Mouse (Mus musculus) intestine, embryonic 14.5 days (tissue): ENCODE results near the gene Sat1. TPM values are rescaled to one million over a fixed set of nuclear protein-coding genes. Genes with fewer than 3 reads are reported as not detected.
A peak's percentile ranks its signal among the peaks of the same experiment; 100 is the strongest.

Source experiments
- ATAC-seq: fragments of 200-750 bp; cut with Nextera tagmentation; replicated peaks from 2 replicates; pipeline ENCODE4 v1.8.0; 2017; ENCODE audit warnings: low read depth, moderate number of reproducible peaks, moderate TSS enrichment, moderate library complexity; ENCODE audit not compliant: low FRiP score, low TSS enrichment
- DNase-seq: peaks from one replicate; pipeline ENCODE4 v3.0.0-alpha.2; 2018; ENCODE audit warnings: low spot score
- H3K27ac ChIP-seq: fragments of 300-500 bp; sonication (generic); 2 replicates; pipeline ENCODE4 v1.5.1; 2014; ENCODE audit warnings: low read depth, mild to moderate bottlenecking, control low read depth
- H3K27me3 ChIP-seq: fragments of 300-500 bp; sonication (generic); replicated peaks from 2 replicates; pipeline ENCODE4 v1.6.1; 2014; ENCODE audit warnings: low read length, control low read depth; ENCODE audit not compliant: control insufficient read depth, insufficient read depth
- H3K36me3 ChIP-seq: fragments of 300-500 bp; sonication (generic); 2 replicates; pipeline ENCODE4 v1.6.1; 2014; ENCODE audit warnings: low read length, control low read depth; ENCODE audit not compliant: control insufficient read depth, insufficient read depth
- H3K4me1 ChIP-seq: fragments of 300-500 bp; sonication (generic); replicated peaks from 2 replicates; pipeline ENCODE4 v1.6.1; 2014; ENCODE audit warnings: low read length, control low read depth, mixed read lengths; ENCODE audit not compliant: control insufficient read depth, insufficient read depth
- H3K4me2 ChIP-seq: fragments of 300-500 bp; sonication (generic); 2 replicates; pipeline ENCODE4 v1.6.1; 2014; ENCODE audit warnings: low read length
- H3K4me3 ChIP-seq: fragments of 300-500 bp; sonication (generic); 2 replicates; pipeline ENCODE4 v1.5.1; 2014; ENCODE audit warnings: low read depth, low read length, control low read depth, mixed read lengths
- H3K9ac ChIP-seq: fragments of 300-500 bp; sonication (generic); 2 replicates; pipeline ENCODE4 v1.6.1; 2014; ENCODE audit warnings: mild to moderate bottlenecking, low read length
- H3K9me3 ChIP-seq: fragments of 300-500 bp; sonication (generic); 2 replicates; pipeline ENCODE4 v1.6.1; 2016; ENCODE audit warnings: low read length, control low read depth; ENCODE audit not compliant: control insufficient read depth
- WGBS: fragments of 180-500 bp; shearing (Covaris S2); extraction: QIAGEN DNeasy Blood & Tissue Kit; methylation state at CpG from one replicate; pipeline ENCODE4 v1.1.7; 2014; 5-methylcytosine and 5-hydroxymethylcytosine counted together
- polyA plus RNA-seq: library from polyadenylated mRNA; unstranded; fragments of >200 nt; fragmentation: Nextera tagmentation; extraction: Ambion mirVana; gene quantifications from 2 replicates; pipeline ENCODE4 v1.2.1, GENCODE M21; 2014

Sat1 gene
- polyA plus RNA-seq, 1 experiment from 2014 or later, result 182 TPM

DNA sequence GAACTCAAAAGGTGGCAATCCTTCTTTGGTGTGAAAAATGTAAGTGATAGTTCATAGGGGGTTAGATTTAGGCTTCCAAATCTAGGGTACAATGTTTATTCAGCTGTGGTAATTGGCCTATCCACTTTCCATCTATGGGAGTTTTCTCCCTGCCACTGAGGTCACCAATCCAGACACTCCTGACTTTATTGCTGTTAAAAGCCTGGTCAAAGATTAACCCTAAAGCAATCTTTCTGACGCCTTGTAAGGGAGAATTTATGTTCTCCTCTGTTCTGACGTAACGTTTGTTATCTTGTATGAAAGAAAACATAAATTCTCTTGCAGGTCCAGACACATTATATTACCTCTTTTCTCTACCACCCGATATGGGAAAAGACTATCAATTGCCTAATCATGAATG is 40.7 kb downstream of the Sat1 start:
- WGBS, result 33% methylated on average over 4 of the region's 4 CpGs
- no peak for DNase-seq
- no peaks in the 10 kb centered on the region for H3K9me3 ChIP-seq
- H3K4me2 ChIP-seq, result no peak overlapping the region
- H3K4me1 ChIP-seq, result no peaks in the 10 kb centered on the region
- no peak overlapping the region for H3K4me3 ChIP-seq
- H3K27me3 ChIP-seq, result no peaks in the 10 kb centered on the region
- H3K27ac ChIP-seq, result no peak overlapping the region
- no peak overlapping the region for H3K9ac ChIP-seq
- peak; percentile 76 for ATAC-seq
- no peaks in the 10 kb centered on the region for H3K36me3 ChIP-seq

DNA sequence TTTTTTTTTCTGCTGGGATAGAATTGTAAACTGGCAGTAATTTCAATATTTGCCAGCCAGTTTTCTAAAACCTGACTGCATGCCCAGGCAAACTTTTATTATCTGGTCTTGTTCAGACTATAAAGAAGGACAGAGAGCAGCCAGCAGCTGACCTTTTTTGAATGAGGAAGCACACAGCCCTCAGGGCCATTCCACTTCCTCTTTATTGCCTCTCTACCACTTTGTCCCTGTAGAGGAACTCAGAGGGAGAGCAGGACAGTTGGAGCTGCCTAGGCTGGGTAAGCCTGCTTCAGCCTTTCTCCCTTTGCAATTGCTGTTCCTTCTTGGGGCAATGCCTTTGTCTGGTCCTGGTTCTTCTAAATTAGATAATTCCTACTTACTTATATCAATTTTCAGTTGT is 43.9 kb downstream of the Sat1 start:
- no peak for ATAC-seq

DNA sequence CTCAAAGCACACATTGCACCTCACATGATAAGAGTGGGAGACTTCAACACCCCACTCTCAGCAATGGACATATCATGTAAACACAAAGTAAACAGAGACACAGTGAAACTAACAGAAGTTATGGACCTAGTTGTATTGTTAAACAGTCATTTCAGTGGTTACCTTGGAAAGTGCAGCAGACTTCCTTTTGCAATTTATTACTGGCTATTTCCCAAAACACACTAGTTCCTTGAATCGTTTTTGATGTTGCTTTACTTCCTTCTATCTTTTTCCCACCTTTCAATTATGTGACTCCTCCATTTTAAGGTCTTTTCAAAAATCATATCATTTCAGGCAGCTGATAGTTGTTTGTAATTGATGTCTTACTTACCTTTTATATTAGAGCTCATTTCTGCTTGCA is 44.5 kb downstream of the Sat1 start:
- Histone ChIP-seq H3K27ac (no peak overlapping the region), H3K27me3 (no peaks in the 10 kb centered on the region), H3K9ac (no peak overlapping the region), H3K36me3 (no peaks in the 10 kb centered on the region), H3K4me3 (no peak overlapping the region), H3K9me3 (no peaks in the 10 kb centered on the region), H3K4me1 (no peaks in the 10 kb centered on the region), H3K4me2 (no peak overlapping the region)
- no peak for DNase-seq
- no peak for ATAC-seq
- 69% methylated on average over 1 of the region's 1 CpGs for WGBS

More for the DNA sequence above, 43.9 kb downstream of the Sat1 start:
- H3K36me3 ChIP-seq, result no peaks in the 10 kb centered on the region
- no peaks in the 10 kb centered on the region for H3K27me3 ChIP-seq
- H3K27ac ChIP-seq, result no peak overlapping the region
- no peak overlapping the region for H3K9ac ChIP-seq
- H3K4me2 ChIP-seq, result no peak overlapping the region
- no peaks in the 10 kb centered on the region for H3K4me1 ChIP-seq
- no peak for DNase-seq
- no peaks in the 10 kb centered on the region for H3K9me3 ChIP-seq
- no peak overlapping the region for H3K4me3 ChIP-seq

DNA sequence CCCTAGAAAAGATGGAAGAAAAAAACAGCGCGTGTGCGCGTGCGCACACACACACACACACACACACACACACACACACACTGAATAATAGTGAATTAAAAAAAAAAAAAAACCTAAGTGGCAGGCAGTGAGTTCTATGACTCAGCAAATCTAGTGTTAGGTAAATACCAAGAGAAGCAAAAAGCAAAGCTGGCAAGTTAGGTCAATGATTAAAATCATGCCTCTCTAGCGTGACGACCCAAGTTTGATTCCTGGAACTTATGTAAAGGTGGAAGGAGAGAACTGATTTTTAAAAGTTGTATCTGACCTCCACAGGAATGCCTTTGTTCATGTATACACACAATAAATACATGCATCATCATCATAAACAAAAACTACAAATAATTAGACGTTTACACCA is 46.4 kb downstream of the Sat1 start:
- Histone ChIP-seq H3K4me2 (no peak overlapping the region), H3K9ac (no peak overlapping the region), H3K27me3 (no peaks in the 10 kb centered on the region), H3K4me1 (no peaks in the 10 kb centered on the region), H3K27ac (no peak overlapping the region), H3K4me3 (no peak overlapping the region), H3K9me3 (no peaks in the 10 kb centered on the region), H3K36me3 (no peaks in the 10 kb centered on the region)
- ATAC-seq (no peak), DNase-seq (no peak)
- WGBS, result 94% methylated on average over 8 of the region's 8 CpGs

DNA sequence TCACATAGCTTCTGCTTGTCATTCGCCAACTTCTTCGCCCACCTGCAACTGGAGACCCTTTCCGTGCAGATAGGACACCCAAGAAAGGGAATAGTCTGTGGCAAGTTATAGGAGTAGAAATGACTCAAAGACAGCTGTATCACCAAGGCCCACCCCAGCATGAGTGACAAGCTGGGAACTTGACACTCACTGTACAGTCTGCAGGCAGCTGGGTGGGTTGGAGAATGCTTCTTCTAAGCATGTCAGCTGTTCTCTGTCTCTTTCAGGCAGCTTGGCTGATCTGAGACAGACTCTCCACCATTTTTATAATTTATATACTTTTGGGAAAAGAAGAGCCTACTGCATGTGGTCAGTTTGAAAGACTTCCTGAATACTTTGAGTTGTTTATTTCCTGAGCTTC is 48.6 kb downstream of the Sat1 start:
- Histone ChIP-seq H3K27ac (no peak overlapping the region), H3K27me3 (no peaks in the 10 kb centered on the region), H3K4me2 (no peak overlapping the region), H3K9ac (no peak overlapping the region), H3K36me3 (no peaks in the 10 kb centered on the region), H3K9me3 (no peaks in the 10 kb centered on the region), H3K4me1 (no peaks in the 10 kb centered on the region), H3K4me3 (no peak overlapping the region)
- WGBS, result 93% methylated on average over 3 of the region's 3 CpGs
- DNase-seq (no peak), ATAC-seq (no peak)

DNA sequence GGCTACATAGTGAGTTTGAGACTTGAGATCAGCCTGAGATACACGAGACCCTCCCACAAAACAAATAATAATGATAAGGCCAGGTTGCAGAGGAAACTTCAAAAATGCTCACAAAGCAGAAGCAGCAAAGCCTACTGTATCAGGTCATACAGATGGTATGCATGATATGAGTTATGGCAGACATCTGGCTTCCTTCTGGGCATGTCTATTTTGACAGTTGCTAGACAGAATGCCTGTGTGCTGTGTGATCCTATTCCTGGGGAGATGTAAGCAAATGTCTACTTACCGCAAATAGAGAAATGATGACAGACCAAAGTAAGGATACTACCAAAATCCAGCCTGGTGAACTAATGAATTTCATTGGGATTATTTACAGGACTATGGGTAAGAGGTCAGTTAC is 49.9 kb downstream of the Sat1 start:
- Histone ChIP-seq H3K9me3 (no peaks in the 10 kb centered on the region), H3K27ac (no peak overlapping the region), H3K4me2 (no peak overlapping the region), H3K36me3 (no peaks in the 10 kb centered on the region), H3K27me3 (no peaks in the 10 kb centered on the region), H3K9ac (no peak overlapping the region), H3K4me1 (no peaks in the 10 kb centered on the region), H3K4me3 (no peak overlapping the region)
- WGBS, result 47% methylated on average over 2 of the region's 2 CpGs
- DNase-seq (no peak), ATAC-seq (no peak)

DNA sequence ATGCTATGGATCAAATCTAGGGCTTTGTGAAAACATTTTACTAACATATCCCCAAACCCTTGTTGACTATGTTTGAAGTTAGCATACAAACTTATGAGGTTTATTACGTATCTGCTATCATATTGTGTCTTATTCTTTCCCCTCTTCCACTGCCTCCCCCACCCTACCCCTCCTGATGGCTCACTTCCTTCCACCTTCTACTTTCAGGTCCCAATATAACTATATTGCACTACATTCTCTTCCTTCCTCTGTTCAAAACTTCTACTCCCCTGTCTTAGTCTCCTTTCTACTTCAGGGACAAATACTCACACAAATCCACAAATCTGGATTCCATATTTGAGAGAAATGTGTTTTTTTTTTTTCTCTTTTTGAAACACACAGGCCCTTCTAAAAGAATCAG is 52.7 kb downstream of the Sat1 start:
- H3K4me3 ChIP-seq, result no peak overlapping the region
- no peaks in the 10 kb centered on the region for H3K27me3 ChIP-seq
- H3K9me3 ChIP-seq, result no peaks in the 10 kb centered on the region
- no peak overlapping the region for H3K9ac ChIP-seq
- DNase-seq, result no peak
- no peak overlapping the region for H3K27ac ChIP-seq
- H3K4me1 ChIP-seq, result no peaks in the 10 kb centered on the region
- no peaks in the 10 kb centered on the region for H3K36me3 ChIP-seq
- H3K4me2 ChIP-seq, result no peak overlapping the region
- WGBS, result 71% methylated on average over 1 of the region's 1 CpGs
- no peak for ATAC-seq

Other genes with a start within 250 kb of the Sat1 start
- gene Magea8, start 220.6 kb downstream of the Sat1 start, polyA plus RNA-seq, result not detected in 2 replicates
- gene Magea5, start 153.3 kb downstream of the Sat1 start, polyA plus RNA-seq, result not detected in 2 replicates
- gene Magea1, start 126.7 kb downstream of the Sat1 start, polyA plus RNA-seq, result not detected in 2 replicates
- not detected in 2 replicates for gene Magea2, start 122.8 kb downstream of the Sat1 start, polyA plus RNA-seq
- not detected in 2 replicates for gene Cldn34b2, start 88.0 kb downstream of the Sat1 start, polyA plus RNA-seq
- 30.7 and 33.7 TPM in 2 replicates for gene Acot9, start 46.0 kb upstream of the Sat1 start, polyA plus RNA-seq
- gene Prdx4, start 124.3 kb upstream of the Sat1 start, polyA plus RNA-seq, result 269 and 282 TPM in 2 replicates